Mouse (Mus musculus) right cerebral cortex, postnatal 4 days (tissue): ENCODE measurements around the gene Ccdc127.

Experiments used
- DNase-seq: peaks from one replicate; pipeline ENCODE4 v3.0.0-alpha.2; 2022

Ccdc127 gene

DNA sequence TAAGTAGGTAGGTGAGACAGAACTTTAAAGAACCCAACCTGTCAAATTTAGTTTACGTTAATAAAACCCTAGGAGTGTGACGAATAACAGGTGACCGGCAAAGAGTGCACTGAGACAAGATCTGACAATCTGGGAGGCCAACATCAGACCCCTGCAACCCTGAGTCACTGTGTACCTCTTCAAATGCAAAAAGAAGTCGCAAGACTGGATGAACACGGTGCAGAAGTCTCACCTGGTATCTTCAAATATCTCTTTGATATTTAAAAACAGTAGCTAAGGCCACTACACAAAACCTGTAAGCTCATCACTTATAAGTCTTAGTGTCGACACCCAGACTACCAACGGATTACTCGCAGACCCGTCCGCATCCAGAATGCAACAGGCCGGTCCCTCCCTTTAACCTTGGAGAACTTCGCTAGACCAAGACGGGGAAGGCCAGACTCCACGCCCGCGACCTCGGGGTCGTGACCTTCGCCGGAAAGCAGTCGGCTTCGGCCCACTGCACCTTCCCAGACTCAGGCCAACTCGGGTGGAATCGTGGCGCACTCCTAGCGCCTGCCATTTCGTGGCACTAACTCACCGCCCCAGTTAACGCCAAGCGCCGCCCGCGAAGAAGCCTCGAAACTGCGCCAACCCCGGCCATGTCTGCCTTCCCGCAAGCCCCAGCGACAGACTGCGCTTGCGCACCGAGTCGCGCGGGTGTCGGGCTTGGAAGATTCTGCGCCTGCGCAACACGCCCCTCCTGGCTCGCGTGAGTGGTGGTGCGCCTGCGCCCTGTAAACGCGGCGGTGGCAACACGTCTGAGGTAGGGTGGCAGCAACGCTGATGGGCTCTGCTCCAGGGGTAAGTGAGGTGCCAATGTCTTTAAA lies at the start of gene Ccdc127, which contains the start of gene Sdha:
TSS of gene Ccdc127 (plus strand) at position 744 of the 869 bp plus-strand sequence.
TSS of gene Sdha (minus strand) at position 715 of the 869 bp plus-strand sequence.
- DNase-seq: peak; percentile 97

- peak; percentile 79 for DNase-seq
Measured at GRCm38 (mm10) chr13:74300925-74301606, 49.0 kb upstream of the Ccdc127 start.

- DNase-seq: no peak
Measured at GRCm38 (mm10) chr13:74301607-74301984, 48.5 kb upstream of the Ccdc127 start.

DNA sequence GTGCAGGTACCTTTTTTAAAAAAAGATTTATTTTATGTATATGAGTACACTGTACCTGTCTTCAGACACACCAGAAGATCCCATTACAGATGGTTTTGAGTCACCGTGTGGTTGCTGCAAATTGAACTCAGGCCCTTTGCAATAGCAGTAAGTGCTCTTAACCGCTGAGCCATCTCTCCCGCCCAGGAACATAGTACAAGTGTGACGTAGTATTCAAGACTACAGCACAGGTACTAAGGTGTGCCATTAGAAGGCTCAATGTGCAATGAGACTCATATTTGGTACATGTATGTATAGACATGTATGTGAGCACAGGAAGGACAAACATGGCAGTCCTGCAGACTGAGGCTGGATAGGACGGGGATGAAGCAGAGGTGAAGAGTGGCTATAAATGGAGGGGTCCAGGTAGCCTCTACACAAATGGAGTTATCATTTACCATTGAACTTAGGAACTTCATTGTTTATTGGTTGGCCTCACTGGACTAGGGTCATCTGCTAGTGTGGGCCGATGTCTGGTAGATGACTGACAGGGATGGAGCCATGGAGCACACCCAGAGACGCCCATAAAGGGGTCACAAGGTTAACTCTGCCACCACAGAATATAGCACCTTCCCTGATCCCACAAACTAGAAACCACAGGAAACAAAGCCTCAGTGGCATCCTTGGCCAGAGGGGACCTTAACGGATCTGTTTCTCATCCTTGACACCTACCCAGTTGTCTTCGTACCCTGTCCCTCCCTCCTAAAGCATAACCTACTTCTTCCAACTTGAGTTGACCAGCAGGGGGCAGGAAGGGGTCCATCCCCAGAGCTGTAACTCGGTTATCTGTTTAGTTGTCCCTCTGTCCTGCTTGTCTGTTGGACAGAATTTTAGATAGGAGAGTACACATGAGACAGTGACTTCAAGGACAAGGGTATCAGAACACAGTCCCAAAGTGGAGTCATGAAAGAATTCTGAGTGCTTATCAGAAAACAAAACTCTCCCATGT lies 47.8 kb upstream of the Ccdc127 start:
- peak; percentile 19 for DNase-seq

DNA sequence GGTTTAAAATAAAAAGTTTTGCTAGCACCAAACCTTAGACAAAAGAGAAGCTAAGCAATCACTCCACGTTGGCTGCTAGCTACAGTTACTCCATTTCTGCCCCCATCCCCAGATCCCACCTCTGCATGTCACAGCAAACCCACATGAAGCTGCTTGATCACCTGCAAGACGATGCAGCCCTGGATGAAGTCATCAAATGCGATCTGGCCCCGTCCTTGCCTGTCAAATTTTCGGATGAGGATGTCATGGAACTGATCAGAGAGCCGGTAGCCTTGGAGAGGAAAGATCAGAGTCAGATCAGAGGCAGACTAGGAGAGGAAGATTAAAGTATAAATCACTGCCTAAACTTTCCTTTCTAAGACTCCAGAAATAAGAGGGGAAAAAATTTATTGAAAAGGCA lies 44.7 kb upstream of the Ccdc127 start:
- no peak for DNase-seq

GRCm38 (mm10) chr13:74305780-74306179 lies 44.3 kb upstream of the Ccdc127 start:
- DNase-seq: no peak

GRCm38 (mm10) chr13:74314616-74315015 lies 35.5 kb upstream of the Ccdc127 start:
- no peak for DNase-seq

GRCm38 (mm10) chr13:74316386-74316785 lies 33.7 kb upstream of the Ccdc127 start:
- no peak for DNase-seq

- DNase-seq: no peak
Measured at GRCm38 (mm10) chr13:74316789-74317169, 33.3 kb upstream of the Ccdc127 start.

DNA sequence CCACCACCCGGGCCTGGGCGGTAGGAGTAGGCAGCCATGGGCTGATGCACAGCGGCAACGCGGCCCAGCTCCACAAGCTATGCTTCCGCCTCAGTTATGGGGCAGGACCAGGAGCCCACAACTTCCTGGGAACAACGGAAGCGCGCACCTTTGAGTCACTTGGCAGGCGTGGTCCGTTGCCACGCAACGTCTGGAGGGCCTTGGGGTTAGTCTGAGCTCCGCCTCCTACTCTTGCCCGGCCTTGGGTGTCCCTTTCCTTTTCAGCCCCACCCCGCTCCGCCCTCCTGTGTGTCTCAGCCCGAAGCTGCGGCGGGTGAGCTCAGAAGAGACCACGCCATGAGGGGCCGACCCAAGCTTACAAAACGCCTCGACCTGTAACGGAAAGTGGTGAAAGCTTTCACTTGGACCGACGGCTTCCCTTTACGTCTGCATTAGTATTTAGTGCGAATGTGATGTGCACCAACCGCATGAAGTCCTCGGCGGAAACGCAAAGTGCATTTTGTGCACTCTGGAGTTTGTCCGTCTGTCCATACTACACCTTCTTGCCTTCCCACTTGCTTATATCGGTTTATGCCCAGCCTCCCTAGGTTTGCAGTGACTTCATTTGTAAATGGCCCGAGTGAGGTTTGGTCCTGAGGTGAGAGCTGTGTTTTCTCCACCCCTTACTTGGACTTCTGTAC lies 32.8 kb upstream of the Ccdc127 start, which contains the start of gene Pdcd6:
TSS of gene Pdcd6 (minus strand) at position 411 of the 680 bp plus-strand sequence.
- peak; percentile 77 for DNase-seq

DNA sequence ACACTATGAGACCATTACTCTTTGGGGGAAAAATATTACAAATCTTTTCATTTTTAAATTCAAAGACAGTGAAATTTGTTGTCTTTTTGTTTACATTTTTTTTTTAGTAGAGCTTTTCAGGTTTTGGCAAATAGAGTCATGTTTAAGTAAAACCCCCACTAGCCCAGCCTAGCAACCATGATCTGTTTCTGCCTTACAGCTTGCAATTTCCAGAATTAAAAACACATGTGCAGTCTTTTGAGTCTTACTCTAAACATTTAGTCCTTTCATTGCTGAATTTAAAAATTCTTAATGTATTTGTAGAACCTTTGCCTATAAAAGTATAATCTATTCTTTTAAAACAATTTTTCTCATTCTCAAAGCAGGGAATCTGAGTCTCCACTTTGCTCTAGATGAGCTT lies 20.8 kb upstream of the Ccdc127 start:
- DNase-seq: no peak

GRCm38 (mm10) chr13:74341036-74341435 lies 9.1 kb upstream of the Ccdc127 start:
- DNase-seq: no peak

- DNase-seq: peak; percentile 21
Measured at GRCm38 (mm10) chr13:74350435-74350906, 362 bp downstream of the Ccdc127 start.

DNA sequence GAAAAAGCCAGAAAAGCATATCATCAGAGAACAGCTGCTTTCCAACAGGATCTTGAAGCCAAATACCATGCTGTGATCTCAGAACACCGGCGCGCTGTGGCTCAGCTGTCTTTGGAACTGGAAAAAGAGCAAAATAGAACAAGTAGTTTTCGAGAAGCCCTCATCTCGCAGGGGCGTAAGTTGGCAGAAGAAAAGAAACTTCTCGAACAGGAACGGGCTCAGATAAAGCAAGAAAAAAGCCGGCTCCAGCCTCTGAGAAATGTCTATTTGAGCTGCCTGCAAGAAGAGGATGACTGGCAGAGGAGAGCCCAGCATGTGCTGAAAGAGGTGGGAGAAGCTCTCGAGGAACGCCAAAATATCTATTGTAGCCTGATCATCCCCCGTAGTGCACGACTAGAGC lies 6.4 kb downstream of the Ccdc127 start:
- DNase-seq: no peak

- DNase-seq: no peak
Measured at GRCm38 (mm10) chr13:74362218-74362617, 12.1 kb downstream of the Ccdc127 start.

GRCm38 (mm10) chr13:74363176-74363858 lies 13.2 kb downstream of the Ccdc127 start:
- DNase-seq: no peak

- no peak for DNase-seq
Measured at GRCm38 (mm10) chr13:74363859-74364235, 13.7 kb downstream of the Ccdc127 start, which contains the start of gene Lrrc14b. Gene Lrrc14b, minus strand, starts transcription at chr13:74364005.

- DNase-seq: no peak
Measured at GRCm38 (mm10) chr13:74381533-74382276, 31.6 kb downstream of the Ccdc127 start.

- no peak for DNase-seq
Measured at GRCm38 (mm10) chr13:74382289-74382688, 32.2 kb downstream of the Ccdc127 start.

GRCm38 (mm10) chr13:74389730-74390129 lies 39.6 kb downstream of the Ccdc127 start:
- no peak for DNase-seq
